Mouse (Mus musculus) megakaryocyte, adult 5-6 weeks (primary cell): ENCODE data around the gene 1520401A03Rik. TPM values are rescaled to one million over a fixed set of nuclear protein-coding genes. Genes with fewer than 3 reads are reported as not detected.

Source experiments
- ATAC-seq: 2 replicates; pipeline ENCODE4 v1.8.0; 2016; ENCODE audit warnings: mild to moderate bottlenecking, inconsistent platforms; ENCODE audit not compliant: poor library complexity, severe bottlenecking
- total RNA-seq, 2 experiments: library from RNA; stranded (forward) in 1 of 2; stranded (reverse) in 1 of 2; fragments of 153-499, 151-499 nt in 1 of 2; fragments of 221-1000, 200-1000 nt in 1 of 2; gene quantifications; 2 replicates each; pipeline versions ENCODE4 v1.2.3 to v1.2.4; 2015 to 2017

The 1520401A03Rik gene
- total RNA-seq, 2 experiments from 2014 or later, result not detected

GRCm38 (mm10) chr17:23673424-23674073 is 49.0 kb downstream of the 1520401A03Rik start, which contains the start of the genes Hcfc1r1 and Thoc6:
Gene Hcfc1r1 (plus strand): TSS chr17:23673596.
Gene Thoc6 (minus strand): TSS chr17:23673882.
- ATAC-seq, result peak; percentile 84

DNA sequence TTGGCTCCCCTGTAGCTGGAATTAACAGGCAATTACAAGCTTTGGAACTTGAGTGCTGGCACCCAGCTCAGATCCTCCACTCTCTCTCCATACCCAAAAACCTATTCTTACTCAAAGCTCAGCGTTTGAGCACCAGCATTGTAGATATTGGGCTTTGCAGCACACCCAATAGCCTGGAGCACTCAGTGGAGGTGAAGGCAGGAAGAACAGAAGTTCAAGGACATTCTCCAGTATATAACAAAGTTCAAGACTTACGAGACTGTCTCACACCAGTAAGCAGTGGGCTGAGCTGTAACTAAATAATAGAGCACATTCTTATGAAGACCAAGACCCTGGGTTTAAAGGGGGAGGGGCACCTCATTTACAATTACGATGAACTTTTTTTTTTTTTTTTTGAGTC is 49.8 kb downstream of the 1520401A03Rik start:
- ATAC-seq, result no peak

GRCm38 (mm10) chr17:23671519-23671918 is 51.1 kb downstream of the 1520401A03Rik start:
- no peak for ATAC-seq

DNA sequence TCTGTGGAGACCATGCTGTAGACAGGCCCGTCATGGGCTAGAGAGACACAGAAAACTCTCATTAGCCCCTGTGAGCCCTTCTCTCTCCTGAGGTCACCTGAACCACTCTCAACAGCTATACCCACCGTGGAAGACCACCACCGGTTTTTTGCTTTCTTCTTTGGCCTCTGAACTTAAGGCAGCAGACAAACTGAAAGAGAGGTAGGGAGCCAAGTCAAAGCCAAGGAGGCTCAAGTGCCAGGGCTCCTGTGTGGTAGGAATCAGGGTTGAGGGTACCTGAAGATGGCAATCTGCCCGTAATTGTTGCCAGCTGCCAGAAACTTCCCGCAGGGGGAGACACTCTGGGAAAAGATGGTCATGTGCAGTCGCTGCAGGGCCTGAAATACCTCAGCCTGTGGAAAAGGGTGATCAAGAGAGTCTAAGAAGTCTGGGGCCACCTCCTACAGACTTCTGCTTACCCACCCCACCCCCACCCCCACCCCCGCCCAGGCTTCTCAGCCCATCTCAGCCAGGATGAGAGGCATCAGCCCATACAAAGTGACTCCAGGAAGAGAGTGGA is 52.0 kb downstream of the 1520401A03Rik start:
- no peak for ATAC-seq

- no peak for ATAC-seq
These were observed 57.1 kb downstream of the 1520401A03Rik start for GRCm38 (mm10) chr17:23665511-23665910.

DNA sequence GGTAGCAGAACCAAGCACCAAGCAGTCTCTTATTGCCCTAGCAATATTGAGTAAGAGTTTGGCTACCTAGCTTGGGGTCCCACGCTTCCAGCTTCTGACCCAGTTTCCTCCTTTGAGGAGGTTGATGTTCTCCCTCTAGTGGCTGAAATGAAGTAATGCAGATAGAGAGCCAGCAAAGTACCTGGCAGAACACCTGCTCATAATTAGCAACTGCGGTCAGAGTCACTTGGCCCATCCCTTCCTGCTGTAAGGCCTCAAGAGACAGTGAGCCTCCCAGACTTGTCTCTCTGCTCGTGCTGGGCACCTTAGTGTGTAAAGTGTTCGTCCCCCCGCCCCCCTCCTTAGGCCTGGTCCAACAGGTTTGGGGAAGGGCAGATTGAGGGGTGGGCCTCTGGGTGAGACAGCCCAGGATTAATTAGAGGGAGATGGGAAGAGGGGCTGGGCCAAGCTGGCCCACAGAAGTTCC is 58.0 kb downstream of the 1520401A03Rik start:
- ATAC-seq, result peak; percentile 67

DNA sequence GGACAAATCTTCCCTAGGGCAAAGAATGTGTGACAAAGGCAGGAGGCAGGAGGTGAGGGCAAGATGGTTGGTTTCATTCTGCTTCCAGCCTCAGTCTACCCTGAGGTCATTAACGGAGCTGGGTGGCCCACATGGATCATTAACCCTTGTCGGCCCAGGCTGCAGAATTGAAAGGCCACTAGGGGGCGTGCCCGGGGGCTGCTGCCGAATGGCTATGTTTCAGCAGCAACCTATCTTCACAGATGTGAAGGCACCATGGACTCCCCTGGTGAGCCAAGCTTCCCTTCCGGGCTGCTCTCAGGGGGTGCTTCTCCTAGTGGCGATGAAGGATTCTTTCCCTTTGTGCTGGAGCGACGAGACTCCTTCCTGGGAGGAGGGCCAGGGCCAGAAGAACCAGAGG is 61.1 kb downstream of the 1520401A03Rik start:
- 0 out of 2 replicates have a peak, but pooled peaks have one; percentile 18 for ATAC-seq

DNA sequence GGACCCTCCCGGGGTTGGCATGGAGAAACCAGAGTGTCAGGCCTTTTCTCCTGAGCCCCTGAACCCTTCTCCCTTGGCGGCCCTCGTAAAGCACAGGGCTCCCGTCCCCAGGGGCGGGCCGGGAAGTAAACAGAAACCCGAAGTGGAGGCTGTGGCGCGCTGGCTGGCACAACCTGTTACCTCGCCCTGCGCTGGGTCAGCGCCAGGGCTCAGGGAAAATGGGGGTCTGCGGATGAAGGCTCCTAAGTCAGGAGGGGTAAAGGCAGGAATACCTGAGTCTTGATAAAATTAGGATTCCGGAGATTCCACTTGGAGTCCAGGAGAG is 61.7 kb downstream of the 1520401A03Rik start:
- peak; percentile 38; the same call in 1 of the 2 replicates for ATAC-seq

- ATAC-seq, result peak; percentile 36
These were observed 62.3 kb downstream of the 1520401A03Rik start, which contains the start of gene Bicdl2 for GRCm38 (mm10) chr17:23660117-23660875. Gene Bicdl2 (plus strand): TSS chr17:23660506.

DNA sequence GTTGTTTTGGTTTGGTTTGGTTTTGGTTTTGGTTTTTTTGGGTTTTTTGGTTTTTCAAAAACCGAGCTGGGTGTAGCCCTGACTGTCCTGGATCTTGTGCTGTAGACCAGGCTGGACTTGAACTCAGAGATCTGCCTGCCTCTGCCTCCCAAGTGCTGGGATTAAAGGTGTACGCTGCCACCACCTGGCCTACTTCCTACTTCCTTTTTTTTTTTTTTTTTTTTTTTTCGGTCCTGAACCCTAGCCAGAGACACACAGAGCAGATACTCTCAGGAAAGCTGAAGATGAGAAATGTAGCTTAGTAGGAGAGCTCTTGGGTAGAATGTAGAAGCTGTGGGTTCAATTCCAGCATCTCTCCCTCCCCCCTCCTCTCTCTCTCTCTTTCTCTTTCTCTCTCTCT is 64.1 kb downstream of the 1520401A03Rik start:
- ATAC-seq, result no peak

Other genes starting within 250 kb of the 1520401A03Rik start
- not detected in 2 replicates for gene Vmn2r117, start 243.1 kb downstream of the 1520401A03Rik start, total RNA-seq (2015)
- gene Vmn2r117, start 243.1 kb downstream of the 1520401A03Rik start, total RNA-seq (2017), result not detected in 2 replicates
- 2.1 and 2.4 TPM in 2 replicates for gene Zfp213, start 158.5 kb downstream of the 1520401A03Rik start, total RNA-seq (2015)
- gene Zfp213, start 158.5 kb downstream of the 1520401A03Rik start, total RNA-seq (2017), result 2.7 and 4.7 TPM in 2 replicates
- not detected in 2 replicates for gene Zfp13, start 123.3 kb downstream of the 1520401A03Rik start, total RNA-seq (2015)
- gene Zfp13, start 123.3 kb downstream of the 1520401A03Rik start, total RNA-seq (2017), result 0.18 TPM in 1 of 2 replicates, not detected in the other
- not detected in 2 replicates for gene Zscan10, start 121.9 kb downstream of the 1520401A03Rik start, total RNA-seq (2015)
- gene Zscan10, start 121.9 kb downstream of the 1520401A03Rik start, total RNA-seq (2017), result not detected in 2 replicates
- gene Mmp25, start 77.5 kb downstream of the 1520401A03Rik start, total RNA-seq (2015), result 22.6 and 32.1 TPM in 2 replicates
- gene Mmp25, start 77.5 kb downstream of the 1520401A03Rik start, total RNA-seq (2017), result 14.0 and 19.5 TPM in 2 replicates
- not detected in 2 replicates for gene Bicdl2, start 62.3 kb downstream of the 1520401A03Rik start, total RNA-seq (2015)
- 0.45 TPM in 1 of 2 replicates, not detected in the other for gene Bicdl2, start 62.3 kb downstream of the 1520401A03Rik start, total RNA-seq (2017)
- gene Hcfc1r1, start 49.2 kb downstream of the 1520401A03Rik start, total RNA-seq (2015), result 67.4 and 97.1 TPM in 2 replicates
- gene Hcfc1r1, start 49.2 kb downstream of the 1520401A03Rik start, total RNA-seq (2017), result 38.1 and 52.4 TPM in 2 replicates
- gene Thoc6, start 48.9 kb downstream of the 1520401A03Rik start, total RNA-seq (2015), result 26.5 and 26.8 TPM in 2 replicates
- gene Thoc6, start 48.9 kb downstream of the 1520401A03Rik start, total RNA-seq (2017), result 38.5 and 45.2 TPM in 2 replicates
- gene Tnfrsf12a, start 45.3 kb downstream of the 1520401A03Rik start, total RNA-seq (2015), result 1.8 and 5.8 TPM in 2 replicates
- gene Tnfrsf12a, start 45.3 kb downstream of the 1520401A03Rik start, total RNA-seq (2017), result 5.9 and 7.7 TPM in 2 replicates
- gene Cldn6, start 43.5 kb downstream of the 1520401A03Rik start, total RNA-seq (2015), result not detected in 2 replicates
- not detected in 2 replicates for gene Cldn6, start 43.5 kb downstream of the 1520401A03Rik start, total RNA-seq (2017)
- not detected in 2 replicates for gene Cldn9, start 38.8 kb downstream of the 1520401A03Rik start, total RNA-seq (2015)
- not detected in 2 replicates for gene Cldn9, start 38.8 kb downstream of the 1520401A03Rik start, total RNA-seq (2017)
- 31.1 and 32.2 TPM in 2 replicates for gene Pkmyt1, start 3.6 kb upstream of the 1520401A03Rik start, total RNA-seq (2015)
- 15.9 and 16.6 TPM in 2 replicates for gene Pkmyt1, start 3.6 kb upstream of the 1520401A03Rik start, total RNA-seq (2017)
- gene Paqr4, start 18.1 kb upstream of the 1520401A03Rik start, total RNA-seq (2015), result 3.3 and 4.1 TPM in 2 replicates
- 7.6 and 10.1 TPM in 2 replicates for gene Paqr4, start 18.1 kb upstream of the 1520401A03Rik start, total RNA-seq (2017)
- not detected in 2 replicates for gene Kremen2, start 23.1 kb upstream of the 1520401A03Rik start, total RNA-seq (2015)
- not detected in 2 replicates for gene Kremen2, start 23.1 kb upstream of the 1520401A03Rik start, total RNA-seq (2017)
- 3.1 and 3.7 TPM in 2 replicates for gene Flywch1, start 48.8 kb upstream of the 1520401A03Rik start, total RNA-seq (2015)
- 7.7 and 12.0 TPM in 2 replicates for gene Flywch1, start 48.8 kb upstream of the 1520401A03Rik start, total RNA-seq (2017)
- gene Flywch2, start 63.3 kb upstream of the 1520401A03Rik start, total RNA-seq (2015), result 0.66 TPM in 1 of 2 replicates, not detected in the other
- 0.92 TPM in 1 of 2 replicates, not detected in the other for gene Flywch2, start 63.3 kb upstream of the 1520401A03Rik start, total RNA-seq (2017)
- gene Srrm2, start 67.7 kb upstream of the 1520401A03Rik start, total RNA-seq (2015), result 210 and 224 TPM in 2 replicates
- gene Srrm2, start 67.7 kb upstream of the 1520401A03Rik start, total RNA-seq (2017), result 81.2 and 117 TPM in 2 replicates
- gene Elob, start 106.4 kb upstream of the 1520401A03Rik start, total RNA-seq (2015), result 283 and 294 TPM in 2 replicates
- gene Elob, start 106.4 kb upstream of the 1520401A03Rik start, total RNA-seq (2017), result 113 and 140 TPM in 2 replicates
- gene Prss33, start 113.3 kb upstream of the 1520401A03Rik start, total RNA-seq (2015), result not detected in 2 replicates
- not detected in 2 replicates for gene Prss33, start 113.3 kb upstream of the 1520401A03Rik start, total RNA-seq (2017)
- not detected in 2 replicates for gene Prss32, start 121.1 kb upstream of the 1520401A03Rik start, total RNA-seq (2015)
- not detected in 2 replicates for gene Prss32, start 121.1 kb upstream of the 1520401A03Rik start, total RNA-seq (2017)
- gene Prss41, start 121.4 kb upstream of the 1520401A03Rik start, total RNA-seq (2015), result not detected in 2 replicates
- gene Prss41, start 121.4 kb upstream of the 1520401A03Rik start, total RNA-seq (2017), result not detected in 2 replicates
- gene Prss21, start 145.3 kb upstream of the 1520401A03Rik start, total RNA-seq (2015), result not detected in 2 replicates
- not detected in 2 replicates for gene Prss21, start 145.3 kb upstream of the 1520401A03Rik start, total RNA-seq (2017)
- gene Dcpp1, start 158.1 kb upstream of the 1520401A03Rik start, total RNA-seq (2015), result not detected in 2 replicates
- gene Dcpp1, start 158.1 kb upstream of the 1520401A03Rik start, total RNA-seq (2017), result not detected in 2 replicates
- gene Dcpp2, start 158.1 kb upstream of the 1520401A03Rik start, total RNA-seq (2015), result not detected in 2 replicates
- not detected in 2 replicates for gene Dcpp2, start 158.1 kb upstream of the 1520401A03Rik start, total RNA-seq (2017)
- not detected in 2 replicates for gene Dcpp3, start 194.7 kb upstream of the 1520401A03Rik start, total RNA-seq (2015)
- gene Dcpp3, start 194.7 kb upstream of the 1520401A03Rik start, total RNA-seq (2017), result not detected in 2 replicates
- not detected in 2 replicates for gene Sbp, start 218.9 kb upstream of the 1520401A03Rik start, total RNA-seq (2015)
- not detected in 2 replicates for gene Sbp, start 218.9 kb upstream of the 1520401A03Rik start, total RNA-seq (2017)
- gene Sbpl, start 232.5 kb upstream of the 1520401A03Rik start, total RNA-seq (2015), result not detected in 2 replicates
- not detected in 2 replicates for gene Sbpl, start 232.5 kb upstream of the 1520401A03Rik start, total RNA-seq (2017)